Mouse (Mus musculus): ENCODE data around the gene Umad1. TPM values are rescaled to one million over a fixed set of nuclear protein-coding genes. Genes with fewer than 3 reads are reported as not detected.

The Umad1 gene
- polyA plus RNA-seq, 1 experiment from 2014 or later, result 25.8 TPM

DNA sequence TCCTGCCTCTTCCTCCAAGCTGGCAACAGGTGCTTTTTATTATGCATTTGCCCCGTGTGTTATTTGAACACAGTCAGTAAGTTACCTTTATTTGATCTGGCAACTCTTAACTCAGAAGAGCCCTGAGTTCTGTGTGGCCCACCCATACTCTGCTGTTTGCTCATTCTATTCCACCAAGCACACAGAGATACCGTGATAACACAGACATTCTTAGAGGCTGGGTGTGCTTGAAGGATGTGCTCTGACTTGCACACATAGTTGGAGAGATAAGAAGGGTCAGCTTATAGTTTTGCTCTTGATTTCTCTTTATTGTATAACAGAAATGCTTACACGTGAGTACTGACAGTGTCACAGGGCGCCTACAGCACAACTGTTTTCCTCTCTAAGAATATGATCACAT is 133.9 kb downstream of the Umad1 start:
- Histone ChIP-seq H3K27ac (ENCODE audit: low read depth, low read length) (no peak overlapping the region), H3K36me3 (ENCODE audit: control insufficient read depth, insufficient read depth, low read length) (no peaks in the 10 kb centered on the region), H3K4me1 (ENCODE audit: control insufficient read depth, insufficient read depth, low read length) (no peaks in the 10 kb centered on the region), H3K9ac (ENCODE audit: low read length) (no peak overlapping the region), H3K27me3 (ENCODE audit: control insufficient read depth, insufficient read depth, low read length) (no peaks in the 10 kb centered on the region), H3K4me3 (ENCODE audit: low read depth, low read length) (no peak overlapping the region), H3K4me2 (ENCODE audit: low read depth) (no peak overlapping the region), H3K9me3 (ENCODE audit: control insufficient read depth, low read length) (no peaks in the 10 kb centered on the region)
- ATAC-seq (ENCODE audit: insufficient read depth, low FRiP score, low TSS enrichment), result no peak
- 87% methylated on average over 4 of the region's 4 CpGs for WGBS
- no peak for DNase-seq (ENCODE audit: low spot score)

DNA sequence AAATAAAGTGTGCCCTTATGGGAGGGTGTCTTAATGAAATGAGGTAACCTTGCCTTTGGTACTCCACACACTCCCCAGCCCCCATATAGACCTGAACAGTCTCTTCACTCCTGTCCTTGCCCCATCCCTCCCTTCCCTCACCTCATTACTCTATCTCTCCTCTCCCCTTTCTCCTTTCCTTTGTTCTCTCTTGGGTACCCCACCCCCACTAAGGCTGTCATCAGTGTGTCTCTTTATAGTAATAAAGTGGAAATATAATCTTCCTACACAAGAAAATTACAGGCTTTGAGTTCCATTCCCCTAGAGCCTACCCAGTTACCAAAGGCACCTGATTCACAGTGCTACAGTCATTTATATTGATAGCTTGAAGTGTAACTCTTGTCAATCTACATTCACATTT is 135.0 kb downstream of the Umad1 start:
- H3K27ac ChIP-seq (ENCODE audit: low read depth, low read length), result no peak overlapping the region
- H3K9ac ChIP-seq (ENCODE audit: low read length), result no peak overlapping the region
- no peak for DNase-seq (ENCODE audit: low spot score)
- no peaks in the 10 kb centered on the region for H3K9me3 ChIP-seq (ENCODE audit: control insufficient read depth, low read length)
- no peaks in the 10 kb centered on the region for H3K36me3 ChIP-seq (ENCODE audit: control insufficient read depth, insufficient read depth, low read length)
- H3K4me3 ChIP-seq (ENCODE audit: low read depth, low read length), result no peak overlapping the region
- no peaks in the 10 kb centered on the region for H3K27me3 ChIP-seq (ENCODE audit: control insufficient read depth, insufficient read depth, low read length)
- H3K4me1 ChIP-seq (ENCODE audit: control insufficient read depth, insufficient read depth, low read length), result no peaks in the 10 kb centered on the region
- ATAC-seq (ENCODE audit: insufficient read depth, low FRiP score, low TSS enrichment), result no peak
- no peak overlapping the region for H3K4me2 ChIP-seq (ENCODE audit: low read depth)

GRCm38 (mm10) chr6:8395061-8395460 is 136.0 kb downstream of the Umad1 start:
- no peak overlapping the region for H3K27ac ChIP-seq (ENCODE audit: low read depth, low read length)
- H3K27me3 ChIP-seq (ENCODE audit: control insufficient read depth, insufficient read depth, low read length), result no peaks in the 10 kb centered on the region
- ATAC-seq (ENCODE audit: insufficient read depth, low FRiP score, low TSS enrichment), result no peak
- H3K9me3 ChIP-seq (ENCODE audit: control insufficient read depth, low read length), result no peaks in the 10 kb centered on the region
- H3K4me2 ChIP-seq (ENCODE audit: low read depth), result no peak overlapping the region
- H3K9ac ChIP-seq (ENCODE audit: low read length), result no peak overlapping the region
- DNase-seq (ENCODE audit: low spot score), result no peak
- H3K36me3 ChIP-seq (ENCODE audit: control insufficient read depth, insufficient read depth, low read length), result no peaks in the 10 kb centered on the region
- WGBS, result 26% methylated on average over 4 of the region's 4 CpGs
- H3K4me3 ChIP-seq (ENCODE audit: low read depth, low read length), result no peak overlapping the region
- H3K4me1 ChIP-seq (ENCODE audit: control insufficient read depth, insufficient read depth, low read length), result no peaks in the 10 kb centered on the region

DNA sequence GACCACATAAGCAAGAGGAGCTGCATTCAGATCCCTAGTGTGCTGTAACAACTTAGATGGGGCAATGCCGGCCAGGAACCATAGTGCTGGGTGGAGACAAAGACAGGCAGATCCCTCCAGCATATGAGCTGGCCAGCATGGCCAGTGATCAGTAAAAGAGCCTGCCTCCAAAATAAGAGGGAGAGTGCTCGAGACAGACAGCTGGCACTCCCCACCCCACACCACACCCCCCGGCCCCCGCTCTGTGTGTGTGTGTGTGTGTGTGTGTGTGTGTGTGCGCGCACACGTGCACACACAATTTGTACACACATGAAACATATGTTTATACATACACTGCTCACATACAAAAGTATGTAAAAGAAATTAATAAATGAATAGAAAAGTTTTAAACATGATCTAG is 138.2 kb downstream of the Umad1 start:
- ATAC-seq (ENCODE audit: insufficient read depth, low FRiP score, low TSS enrichment), result no peak
- H3K27ac ChIP-seq (ENCODE audit: low read depth, low read length), result no peak overlapping the region
- WGBS, result 87% methylated on average over 7 of the region's 7 CpGs

GRCm38 (mm10) chr6:8399710-8400109 is 140.6 kb downstream of the Umad1 start:
- Histone ChIP-seq H3K4me2 (ENCODE audit: low read depth) (no peak overlapping the region), H3K27ac (ENCODE audit: low read depth, low read length) (no peak overlapping the region), H3K27me3 (ENCODE audit: control insufficient read depth, insufficient read depth, low read length) (no peaks in the 10 kb centered on the region), H3K4me3 (ENCODE audit: low read depth, low read length) (no peak overlapping the region), H3K36me3 (ENCODE audit: control insufficient read depth, insufficient read depth, low read length) (no peaks in the 10 kb centered on the region), H3K4me1 (ENCODE audit: control insufficient read depth, insufficient read depth, low read length) (no peaks in the 10 kb centered on the region), H3K9me3 (ENCODE audit: control insufficient read depth, low read length) (no peaks in the 10 kb centered on the region), H3K9ac (ENCODE audit: low read length) (no peak overlapping the region)
- 84% methylated on average over 1 of the region's 1 CpGs for WGBS
- ATAC-seq (ENCODE audit: insufficient read depth, low FRiP score, low TSS enrichment) (no peak), DNase-seq (ENCODE audit: low spot score) (no peak)

More for the DNA sequence above, 138.2 kb downstream of the Umad1 start:
- no peaks in the 10 kb centered on the region for H3K36me3 ChIP-seq (ENCODE audit: control insufficient read depth, insufficient read depth, low read length)
- H3K4me2 ChIP-seq (ENCODE audit: low read depth), result no peak overlapping the region
- no peaks in the 10 kb centered on the region for H3K27me3 ChIP-seq (ENCODE audit: control insufficient read depth, insufficient read depth, low read length)
- H3K9ac ChIP-seq (ENCODE audit: low read length), result no peak overlapping the region
- H3K4me1 ChIP-seq (ENCODE audit: control insufficient read depth, insufficient read depth, low read length), result no peaks in the 10 kb centered on the region
- DNase-seq (ENCODE audit: low spot score), result no peak
- no peak overlapping the region for H3K4me3 ChIP-seq (ENCODE audit: low read depth, low read length)
- no peaks in the 10 kb centered on the region for H3K9me3 ChIP-seq (ENCODE audit: control insufficient read depth, low read length)

- H3K9me3 ChIP-seq (ENCODE audit: control insufficient read depth, low read length), result no peaks in the 10 kb centered on the region
- no peak overlapping the region for H3K4me3 ChIP-seq (ENCODE audit: low read depth, low read length)
- H3K4me1 ChIP-seq (ENCODE audit: control insufficient read depth, insufficient read depth, low read length), result no peaks in the 10 kb centered on the region
- H3K4me2 ChIP-seq (ENCODE audit: low read depth), result no peak overlapping the region
- H3K27me3 ChIP-seq (ENCODE audit: control insufficient read depth, insufficient read depth, low read length), result no peaks in the 10 kb centered on the region
- ATAC-seq (ENCODE audit: insufficient read depth, low FRiP score, low TSS enrichment), result no peak
- H3K36me3 ChIP-seq (ENCODE audit: control insufficient read depth, insufficient read depth, low read length), result no peaks in the 10 kb centered on the region
- H3K9ac ChIP-seq (ENCODE audit: low read length), result no peak overlapping the region
- no peak for DNase-seq (ENCODE audit: low spot score)
- WGBS, result 87% methylated on average over 5 of the region's 5 CpGs
- H3K27ac ChIP-seq (ENCODE audit: low read depth, low read length), result no peak overlapping the region
These were observed 144.0 kb downstream of the Umad1 start for GRCm38 (mm10) chr6:8403127-8403526.

- Histone ChIP-seq H3K9me3 (ENCODE audit: control insufficient read depth, low read length) (no peaks in the 10 kb centered on the region), H3K9ac (ENCODE audit: low read length) (no peak overlapping the region), H3K4me2 (ENCODE audit: low read depth) (no peak overlapping the region), H3K4me3 (ENCODE audit: low read depth, low read length) (no peak overlapping the region), H3K4me1 (ENCODE audit: control insufficient read depth, insufficient read depth, low read length) (no peaks in the 10 kb centered on the region), H3K36me3 (ENCODE audit: control insufficient read depth, insufficient read depth, low read length) (no peaks in the 10 kb centered on the region), H3K27ac (ENCODE audit: low read depth, low read length) (no peak overlapping the region), H3K27me3 (ENCODE audit: control insufficient read depth, insufficient read depth, low read length) (no peaks in the 10 kb centered on the region)
- ATAC-seq (ENCODE audit: insufficient read depth, low FRiP score, low TSS enrichment) (no peak), DNase-seq (ENCODE audit: low spot score) (no peak)
- 90% methylated on average over 5 of the region's 5 CpGs for WGBS
These were observed 146.8 kb downstream of the Umad1 start for GRCm38 (mm10) chr6:8405844-8406243.

DNA sequence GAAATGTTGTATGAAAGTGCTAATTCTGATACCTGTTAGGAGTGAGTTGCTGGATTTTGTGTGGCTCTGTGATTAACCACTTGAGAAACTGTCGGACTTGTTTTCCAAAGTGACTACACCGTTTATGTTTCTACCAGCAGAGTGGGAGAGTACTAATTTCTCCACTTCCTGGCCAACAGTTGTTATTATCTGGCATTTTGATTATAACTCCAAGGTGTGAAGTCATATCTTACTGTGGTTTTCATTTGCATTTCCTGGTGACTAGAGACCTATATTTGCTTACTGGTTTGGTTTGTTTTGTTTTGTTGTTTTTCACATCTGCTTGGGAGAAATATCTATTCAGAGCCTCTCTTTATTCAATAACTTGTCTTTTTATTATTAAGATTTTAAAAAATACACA is 149.2 kb downstream of the Umad1 start:
- 93% methylated on average over 2 of the region's 2 CpGs for WGBS
- Histone ChIP-seq H3K4me1 (ENCODE audit: control insufficient read depth, insufficient read depth, low read length) (no peaks in the 10 kb centered on the region), H3K4me2 (ENCODE audit: low read depth) (no peak overlapping the region), H3K9ac (ENCODE audit: low read length) (no peak overlapping the region), H3K9me3 (ENCODE audit: control insufficient read depth, low read length) (no peaks in the 10 kb centered on the region), H3K27me3 (ENCODE audit: control insufficient read depth, insufficient read depth, low read length) (no peaks in the 10 kb centered on the region), H3K27ac (ENCODE audit: low read depth, low read length) (no peak overlapping the region), H3K36me3 (ENCODE audit: control insufficient read depth, insufficient read depth, low read length) (no peaks in the 10 kb centered on the region), H3K4me3 (ENCODE audit: low read depth, low read length) (no peak overlapping the region)
- ATAC-seq (ENCODE audit: insufficient read depth, low FRiP score, low TSS enrichment), result no peak
- no peak for DNase-seq (ENCODE audit: low spot score)

GRCm38 (mm10) chr6:8409865-8410264 is 150.8 kb downstream of the Umad1 start:
- no peak overlapping the region for H3K4me3 ChIP-seq (ENCODE audit: low read depth, low read length)
- H3K9ac ChIP-seq (ENCODE audit: low read length), result no peak overlapping the region
- H3K9me3 ChIP-seq (ENCODE audit: control insufficient read depth, low read length), result no peaks in the 10 kb centered on the region
- DNase-seq (ENCODE audit: low spot score) (no peak), ATAC-seq (ENCODE audit: insufficient read depth, low FRiP score, low TSS enrichment) (no peak)
- no peaks in the 10 kb centered on the region for H3K4me1 ChIP-seq (ENCODE audit: control insufficient read depth, insufficient read depth, low read length)
- no peaks in the 10 kb centered on the region for H3K27me3 ChIP-seq (ENCODE audit: control insufficient read depth, insufficient read depth, low read length)
- WGBS, result 92% methylated on average over 4 of the region's 4 CpGs
- no peak overlapping the region for H3K27ac ChIP-seq (ENCODE audit: low read depth, low read length)
- H3K36me3 ChIP-seq (ENCODE audit: control insufficient read depth, insufficient read depth, low read length), result no peaks in the 10 kb centered on the region
- H3K4me2 ChIP-seq (ENCODE audit: low read depth), result no peak overlapping the region
